Mouse (Mus musculus): Measurements from ENCODE around the gene Tmcc1.
A peak's percentile ranks its signal among the peaks of the same experiment; 100 is the strongest.

Tmcc1 gene

GRCm38 (mm10) chr6:115991108-115991880, 202.0 kb downstream of the Tmcc1 start:
- DNase-seq: no peak

GRCm38 (mm10) chr6:115990479-115990878, 202.8 kb downstream of the Tmcc1 start:
- no peak for DNase-seq

- no peak for DNase-seq
These were observed 203.2 kb downstream of the Tmcc1 start for GRCm38 (mm10) chr6:115990056-115990455.

- no peak for DNase-seq
These were observed 203.7 kb downstream of the Tmcc1 start for GRCm38 (mm10) chr6:115989607-115990006.

- no peak for DNase-seq
These were observed 204.3 kb downstream of the Tmcc1 start for GRCm38 (mm10) chr6:115989032-115989431.

- DNase-seq: no peak
These were observed 206.1 kb downstream of the Tmcc1 start for GRCm38 (mm10) chr6:115987096-115987747.

- no peak for DNase-seq
These were observed 206.7 kb downstream of the Tmcc1 start for GRCm38 (mm10) chr6:115986472-115987095.

GRCm38 (mm10) chr6:115985622-115986021, 207.7 kb downstream of the Tmcc1 start:
- no peak for DNase-seq

- DNase-seq: no peak
These were observed 208.7 kb downstream of the Tmcc1 start for GRCm38 (mm10) chr6:115984580-115984979.

GRCm38 (mm10) chr6:115983306-115984038, 209.8 kb downstream of the Tmcc1 start:
- DNase-seq: no peak

- DNase-seq: no peak
These were observed 210.4 kb downstream of the Tmcc1 start for GRCm38 (mm10) chr6:115982889-115983288.

- no peak for DNase-seq
These were observed 214.7 kb downstream of the Tmcc1 start for GRCm38 (mm10) chr6:115978596-115978995.

GRCm38 (mm10) chr6:115977810-115978209, 215.5 kb downstream of the Tmcc1 start:
- DNase-seq: no peak

- DNase-seq: no peak
These were observed 217.7 kb downstream of the Tmcc1 start for GRCm38 (mm10) chr6:115975606-115976005.

GRCm38 (mm10) chr6:115973881-115974662, 219.2 kb downstream of the Tmcc1 start:
- DNase-seq: no peak

GRCm38 (mm10) chr6:115973139-115973875, 220.0 kb downstream of the Tmcc1 start:
- DNase-seq: no peak

GRCm38 (mm10) chr6:115972083-115972764, 221.1 kb downstream of the Tmcc1 start:
- no peak for DNase-seq

- DNase-seq: no peak
These were observed 221.8 kb downstream of the Tmcc1 start for GRCm38 (mm10) chr6:115971273-115972060.

- peak; percentile 41 for DNase-seq
These were observed 223.3 kb downstream of the Tmcc1 start for GRCm38 (mm10) chr6:115969952-115970351.

- no peak for DNase-seq
These were observed 224.2 kb downstream of the Tmcc1 start for GRCm38 (mm10) chr6:115969103-115969502.
